Mouse (Mus musculus) urinary bladder, adult 2 months (tissue): Measurements from ENCODE around the gene Aplnr. TPM values are rescaled to one million over a fixed set of nuclear protein-coding genes. Genes with fewer than 3 reads are reported as not detected.

Experiments
- DNase-seq: peaks from one replicate; pipeline ENCODE4 v3.0.0; 2022; ENCODE audit warnings: low spot score
- polyA plus RNA-seq: library from polyadenylated mRNA; depleted of rRNA; stranded (reverse); fragments of >200 nt; gene quantifications from 2 replicates; pipeline ENCODE4 v1.2.3, GENCODE M21; 2012; rRNA removed

Gene Aplnr
- polyA plus RNA-seq, 1 experiment = 7.3 TPM

GRCm38 (mm10) chr2:85187582-85188151, 51.6 kb downstream of the Aplnr start:
- no peak for DNase-seq

Other genes with a start within 250 kb of the Aplnr start
- 1.4 and 1.6 TPM in 2 replicates for gene Rtn4rl2, start 249.5 kb upstream of the Aplnr start, polyA plus RNA-seq
- 116 and 142 TPM in 2 replicates for gene Slc43a3, start 199.6 kb upstream of the Aplnr start, polyA plus RNA-seq
- 0.27 and 0.33 TPM in 2 replicates for gene Prg2, start 155.8 kb upstream of the Aplnr start, polyA plus RNA-seq
- not detected in 2 replicates for gene Prg3, start 148.0 kb upstream of the Aplnr start, polyA plus RNA-seq
- gene Ssrp1, start 99.0 kb upstream of the Aplnr start, polyA plus RNA-seq = 81.0 and 88.4 TPM in 2 replicates
- gene P2rx3, start 98.8 kb upstream of the Aplnr start, polyA plus RNA-seq = 0.60 and 0.87 TPM in 2 replicates
- gene Tnks1bp1, start 88.2 kb upstream of the Aplnr start, polyA plus RNA-seq = 53.7 and 71.5 TPM in 2 replicates
- 4.3 and 5.1 TPM in 2 replicates for gene Lrrc55, start 61.0 kb downstream of the Aplnr start, polyA plus RNA-seq
- not detected in 2 replicates for gene Olfr987, start 203.1 kb downstream of the Aplnr start, polyA plus RNA-seq
- not detected in 2 replicates for gene Olfr988, start 227.0 kb downstream of the Aplnr start, polyA plus RNA-seq